7 mouse cellular contexts compared by ENCODE assay signal in genomic region chr17:71185368-71185767, GRCm38 (mm10). TPM values are rescaled to one million over a fixed set of nuclear protein-coding genes. Genes with fewer than 3 reads are reported as not detected.
A peak's percentile ranks its signal among the peaks of the same experiment; 100 is the strongest.
DNase-seq lines count a peak whose midpoint lies in the region; ATAC-seq lines count a peak whose summit lies in the region.

No protein-coding gene starts in this region.

- H3K4me3 ChIP-seq in megakaryocyte, embryonic 14.5 days (replicated peaks) = peak overlapping the region; percentile 95
- H3K4me3 ChIP-seq in hindbrain, embryonic 11.5 days (ENCODE audit: low read depth, low read length) = peak overlapping the region; percentile 73; the same call in 1 of the 2 replicates
- peak overlapping the region; percentile 88 for H3K4me3 ChIP-seq in lung, embryonic 16.5 days (ENCODE audit: low read length)

- peaks cover 79% of the 10 kb centered on the region for H3K4me1 ChIP-seq in megakaryocyte, embryonic 14.5 days
- H3K4me1 ChIP-seq in hindbrain, embryonic 11.5 days (replicated peaks; ENCODE audit: control insufficient read depth, insufficient read depth, low read length) = 0 out of 2 replicates have a peak, but pooled peaks cover 3% of the 10 kb centered on the region
- H3K4me1 ChIP-seq in lung, embryonic 16.5 days (replicated peaks; ENCODE audit: control insufficient read depth, insufficient read depth, low read length) = peaks cover 21% of the 10 kb centered on the region

- H3K27me3 ChIP-seq in megakaryocyte, embryonic 14.5 days (replicated peaks) = no peaks in the 10 kb centered on the region
- no peaks in the 10 kb centered on the region for H3K27me3 ChIP-seq in hindbrain, embryonic 11.5 days (ENCODE audit: control insufficient read depth, insufficient read depth, low read length)
- H3K27me3 ChIP-seq in lung, embryonic 16.5 days (ENCODE audit: control insufficient read depth, insufficient read depth, low read depth, low read length) = no peaks in the 10 kb centered on the region

- 76% methylated on average over 1 of the region's 1 CpGs for whole genome bisulfite sequencing in hindbrain, embryonic 11.5 days
- 18% methylated on average over 1 of the region's 1 CpGs for WGBS in lung, embryonic 16.5 days

- H3K4me2 ChIP-seq in hindbrain, embryonic 11.5 days (replicated peaks; ENCODE audit: low read depth, low read length) = peak overlapping the region; percentile 77; the same call in 1 of the 2 replicates
- H3K4me2 ChIP-seq in lung, embryonic 16.5 days (ENCODE audit: low read depth, low read length) = peak overlapping the region; percentile 93

- no peak overlapping the region for H3K9ac ChIP-seq in hindbrain, embryonic 11.5 days (ENCODE audit: low read depth, low read length)
- H3K9ac ChIP-seq in lung, embryonic 16.5 days (ENCODE audit: low read length) = 0 out of 2 replicates have a peak overlapping the region, but pooled peaks have one; percentile 94

- H3K9me3 ChIP-seq in megakaryocyte, embryonic 14.5 days = no peaks in the 10 kb centered on the region
- H3K9me3 ChIP-seq in hindbrain, embryonic 11.5 days (ENCODE audit: control insufficient read depth, low read length) = no peaks in the 10 kb centered on the region
- no peaks in the 10 kb centered on the region for H3K9me3 ChIP-seq in lung, embryonic 16.5 days (ENCODE audit: control insufficient read depth, low read length)

- no peak overlapping the region for H3K27ac ChIP-seq in hindbrain, embryonic 11.5 days (ENCODE audit: low read depth, low read length)
- H3K27ac ChIP-seq in lung, embryonic 16.5 days (ENCODE audit: low read length) = no peak overlapping the region

- DNase-seq in hindbrain, embryonic 11.5 days (ENCODE audit: low spot score) = no peak
- no peak for DNase-seq in yolk sac, embryonic 10.5 days (ENCODE audit: low spot score)
- DNase-seq in kidney, adult 11 months = no peak

- peaks cover 29% of the 10 kb centered on the region for H3K36me3 ChIP-seq in megakaryocyte, embryonic 14.5 days (replicated peaks; ENCODE audit: low read length)
- no peaks in the 10 kb centered on the region for H3K36me3 ChIP-seq in hindbrain, embryonic 11.5 days (ENCODE audit: control insufficient read depth, insufficient read depth, low read length)
- H3K36me3 ChIP-seq in lung, embryonic 16.5 days (ENCODE audit: control insufficient read depth, insufficient read depth, low read length) = no peaks in the 10 kb centered on the region

- ATAC-seq in megakaryocyte, adult 5-6 weeks (ENCODE audit: poor library complexity, severe bottlenecking) = no peak
- no peak for ATAC-seq in hindbrain, embryonic 11.5 days (ENCODE audit: low FRiP score)
- no peak for ATAC-seq in lung, embryonic 16.5 days (ENCODE audit: low read depth)
- no peak for ATAC-seq in granulocyte monocyte progenitor cell, adult 5-6 weeks (replicated peaks; ENCODE audit: poor library complexity, severe bottlenecking)

RNA-seq across cellular contexts. Expression of gene Lpin2, which starts 3.0 kb away (rescaled TPM):
- 7.6 TPM in 2 replicates for polyA plus RNA-seq in megakaryocyte, embryonic 14.5 days (2012; ENCODE audit: insufficient read depth, low replicate concordance)
- 21.7 and 25.3 TPM in 2 replicates for total RNA-seq in megakaryocyte, adult 5-6 weeks (2015)
- 31.4 and 38.1 TPM in 2 replicates for total RNA-seq in megakaryocyte, adult 5-6 weeks (2017)
- 33.8 and 39.4 TPM in 2 replicates for polyA plus RNA-seq in hindbrain, embryonic 11.5 days (2014; fragmentation: Nextera tagmentation; extraction: Ambion mirVana)
- polyA plus RNA-seq in lung, embryonic 16.5 days (2015; fragmentation: Nextera tagmentation; extraction: Ambion mirVana) = 30.8 and 31.6 TPM in 2 replicates
- 27.0 and 27.9 TPM in 2 replicates for total RNA-seq in granulocyte monocyte progenitor cell, adult 5-6 weeks (2014; fragmentation: Nextera tagmentation)
- 24.9 and 42.3 TPM in 2 replicates for total RNA-seq in granulocyte monocyte progenitor cell, adult 5-6 weeks (2017)
